Mouse (Mus musculus): ENCODE results near the gene Cyb561d2. TPM values are rescaled to one million over a fixed set of nuclear protein-coding genes. Genes with fewer than 3 reads are reported as not detected.
"Not testable (repeated sequence)": the region's sequence is repeated elsewhere in the genome, so short reads cannot be mapped to it uniquely, and the experiment has no call there.

Gene Cyb561d2
- polyA plus RNA-seq, 1 experiment from 2014 or later, result 47.3 TPM

DNA sequence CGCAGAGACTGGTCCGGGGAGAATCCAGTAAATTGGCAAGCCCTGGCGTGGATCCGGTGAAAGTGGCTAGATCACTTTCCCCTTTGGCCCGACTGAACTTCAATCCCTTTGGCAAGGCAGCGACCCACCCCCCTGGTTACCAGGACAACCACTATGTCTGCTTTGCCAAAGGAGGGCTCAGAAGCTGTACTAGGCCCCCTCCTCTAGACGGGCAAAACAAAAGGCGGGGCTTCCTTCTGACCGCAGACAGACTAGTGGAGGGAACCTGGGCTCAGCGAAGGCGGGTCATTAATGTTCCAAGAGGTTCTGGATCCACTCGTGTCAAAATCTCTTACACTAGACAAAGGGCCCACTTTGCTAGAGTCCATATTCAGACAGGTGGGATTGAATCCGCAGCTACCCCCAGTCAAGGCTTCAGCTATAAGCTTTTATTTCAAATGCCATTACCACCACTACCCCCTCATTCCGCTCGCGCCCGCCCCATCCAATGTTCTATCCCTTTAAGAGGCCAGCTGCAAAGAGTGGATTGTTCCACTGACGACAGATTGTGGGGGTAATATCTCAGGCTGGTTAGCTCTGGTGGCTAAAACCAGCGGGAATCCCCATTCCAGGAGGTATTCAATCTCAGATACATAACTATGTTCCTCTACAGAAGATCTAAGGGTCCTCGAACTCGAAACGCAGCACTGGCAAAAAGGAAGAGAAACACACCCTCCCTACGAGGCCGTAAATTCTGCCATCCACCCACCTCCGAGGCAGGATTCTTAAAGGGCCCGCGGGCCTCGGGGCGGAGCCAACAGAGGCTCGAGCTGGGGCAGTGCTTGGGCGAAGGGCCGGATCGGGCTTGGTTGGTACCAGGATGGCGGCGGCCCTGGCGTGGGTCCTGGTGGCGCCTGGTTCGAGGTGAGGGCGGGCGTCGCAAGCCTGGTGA lies 26.6 kb upstream of the Cyb561d2 start:
- no peaks in the 10 kb centered on the region for H3K27me3 ChIP-seq
- peak overlapping the region; percentile 88 for H3K9ac ChIP-seq
- H3K36me3 ChIP-seq, result peaks cover 12% of the 10 kb centered on the region
- peak overlapping the region; percentile 87 for H3K27ac ChIP-seq (replicated peaks)
- ATAC-seq (ENCODE audit: low FRiP score, low read depth), result peak; percentile 87
- H3K4me2 ChIP-seq, result peak overlapping the region; percentile 85
- H3K9me3 ChIP-seq, result no peaks in the 10 kb centered on the region
- peak overlapping the region; percentile 82 for H3K4me3 ChIP-seq
- under 1% methylated on average over 41 of the region's 41 CpGs for WGBS
- H3K4me1 ChIP-seq (replicated peaks), result peaks cover 54% of the 10 kb centered on the region

- 6% methylated on average over 18 of the region's 18 CpGs for WGBS
- Histone ChIP-seq H3K4me1 (replicated peaks) (peaks cover 56% of the 10 kb centered on the region), H3K27ac (replicated peaks) (peak within 1 kb of the TSS; percentile 87)
Measured at GRCm38 (mm10) chr9:107567702-107568319, 25.8 kb upstream of the Cyb561d2 start, which contains the start of gene Hyal2. Gene Hyal2 (plus strand): TSS chr9:107567945.

GRCm38 (mm10) chr9:107566855-107567254 lies 24.9 kb upstream of the Cyb561d2 start:
- Histone ChIP-seq H3K27ac (replicated peaks) (no peak overlapping the region; the same call in 1 of the 2 replicates), H3K9ac (no peak overlapping the region), H3K27me3 (no peaks in the 10 kb centered on the region), H3K9me3 (no peaks in the 10 kb centered on the region), H3K4me3 (no peak overlapping the region), H3K36me3 (peaks cover 5% of the 10 kb centered on the region; the same call in 1 of the 2 replicates), H3K4me2 (no peak overlapping the region), H3K4me1 (replicated peaks) (peaks cover 60% of the 10 kb centered on the region)
- ATAC-seq (ENCODE audit: low FRiP score, low read depth), result no peak
- WGBS, result 64% methylated on average over 3 of the region's 3 CpGs

More at GRCm38 (mm10) chr9:107567702-107568319, 25.8 kb upstream of the Cyb561d2 start, which contains the start of gene Hyal2:
- H3K4me2 ChIP-seq, result peak within 1 kb of the TSS; percentile 85
- no peak for ATAC-seq (ENCODE audit: low FRiP score, low read depth)
- H3K9ac ChIP-seq, result peak within 1 kb of the TSS; percentile 88
- H3K4me3 ChIP-seq, result peak within 1 kb of the TSS; percentile 82
- no peaks in the 10 kb centered on the region for H3K27me3 ChIP-seq
- H3K9me3 ChIP-seq, result no peaks in the 10 kb centered on the region
- peaks cover 6% of the 10 kb centered on the region for H3K36me3 ChIP-seq

- H3K4me1 ChIP-seq (replicated peaks), result peaks cover 53% of the 10 kb centered on the region
- peaks cover 12% of the 10 kb centered on the region; the same call in 1 of the 2 replicates for H3K36me3 ChIP-seq
- no peak overlapping the region for H3K4me2 ChIP-seq
- no peak overlapping the region for H3K9ac ChIP-seq
- WGBS, result 63% methylated on average over 15 of the region's 15 CpGs
- H3K27me3 ChIP-seq, result no peaks in the 10 kb centered on the region
- H3K9me3 ChIP-seq, result no peaks in the 10 kb centered on the region
- H3K4me3 ChIP-seq, result no peak overlapping the region
- no peak for ATAC-seq (ENCODE audit: low FRiP score, low read depth)
- 0 out of 2 replicates have a peak overlapping the region, but pooled peaks have one; percentile 16 for H3K27ac ChIP-seq (replicated peaks)
Measured at GRCm38 (mm10) chr9:107566041-107566709, 24.2 kb upstream of the Cyb561d2 start.

DNA sequence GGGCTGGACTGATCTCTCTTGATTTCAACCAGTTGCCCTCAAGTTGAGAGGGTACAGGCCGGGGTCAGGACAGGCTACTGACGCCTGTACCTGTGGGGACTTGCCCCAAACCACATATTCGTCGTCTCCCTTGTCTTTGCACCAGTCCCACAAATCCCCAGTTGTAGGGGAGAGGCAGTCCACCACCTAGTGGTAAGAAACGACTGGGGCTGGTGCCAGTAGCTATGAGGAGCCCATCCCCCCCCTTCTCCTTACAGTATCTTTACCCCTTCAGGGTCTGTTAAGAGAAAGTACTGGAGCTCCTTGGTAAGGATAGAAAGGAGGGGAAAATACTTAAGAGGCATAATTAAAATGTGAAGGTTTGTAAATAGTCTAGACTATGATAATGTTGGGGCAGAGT lies 23.6 kb upstream of the Cyb561d2 start:
- H3K4me3 ChIP-seq; H3K27ac ChIP-seq (replicated peaks); H3K4me2 ChIP-seq; ATAC-seq (ENCODE audit: low FRiP score, low read depth); H3K9me3 ChIP-seq; H3K27me3 ChIP-seq; H3K9ac ChIP-seq: not testable (repeated sequence)
- H3K4me1 ChIP-seq (replicated peaks), result peaks cover 47% of the 10 kb centered on the region
- peaks cover 18% of the 10 kb centered on the region for H3K36me3 ChIP-seq
- WGBS, result 50% methylated on average over 5 of the region's 5 CpGs

- Histone ChIP-seq H3K27ac (replicated peaks) (peak within 1 kb of the TSS; percentile 75), H3K36me3 (peaks cover 41% of the 10 kb centered on the region), H3K9ac (peak within 1 kb of the TSS; percentile 93), H3K4me3 (peak within 1 kb of the TSS; percentile 90), H3K4me2 (peak within 1 kb of the TSS; percentile 64), H3K4me1 (replicated peaks) (peaks cover 34% of the 10 kb centered on the region), H3K27me3 (no peaks in the 10 kb centered on the region), H3K9me3 (no peaks in the 10 kb centered on the region)
- 0% methylated on average over 42 of the region's 46 CpGs for WGBS
- ATAC-seq (ENCODE audit: low FRiP score, low read depth), result peak; percentile 96
Measured at GRCm38 (mm10) chr9:107563029-107563581, 21.1 kb upstream of the Cyb561d2 start, which contains the start of gene Tusc2. Gene Tusc2 (plus strand): TSS chr9:107563255.

- Histone ChIP-seq H3K9me3 (no peaks in the 10 kb centered on the region), H3K27me3 (peaks cover 18% of the 10 kb centered on the region), H3K9ac (no peak overlapping the region), H3K4me1 (replicated peaks) (peaks cover 35% of the 10 kb centered on the region), H3K27ac (replicated peaks) (no peak overlapping the region), H3K4me3 (peak overlapping the region; percentile 52), H3K4me2 (peak overlapping the region; percentile 87), H3K36me3 (peaks cover 40% of the 10 kb centered on the region)
- no peak for ATAC-seq (ENCODE audit: low FRiP score, low read depth)
- 77% methylated on average over 3 of the region's 3 CpGs for WGBS
Measured at GRCm38 (mm10) chr9:107556346-107556745, 14.4 kb upstream of the Cyb561d2 start.

GRCm38 (mm10) chr9:107555701-107556100 lies 13.7 kb upstream of the Cyb561d2 start:
- no peaks in the 10 kb centered on the region for H3K9me3 ChIP-seq
- H3K4me1 ChIP-seq (replicated peaks), result peaks cover 42% of the 10 kb centered on the region
- peak overlapping the region; percentile 64 for H3K9ac ChIP-seq
- peak overlapping the region; percentile 52 for H3K4me3 ChIP-seq
- no peak for ATAC-seq (ENCODE audit: low FRiP score, low read depth)
- H3K36me3 ChIP-seq, result peaks cover 34% of the 10 kb centered on the region
- H3K4me2 ChIP-seq, result peak overlapping the region; percentile 87
- 48% methylated on average over 2 of the region's 2 CpGs for WGBS
- H3K27ac ChIP-seq (replicated peaks), result peak overlapping the region; percentile 84; the same call in 1 of the 2 replicates
- H3K27me3 ChIP-seq, result peaks cover 24% of the 10 kb centered on the region

DNA sequence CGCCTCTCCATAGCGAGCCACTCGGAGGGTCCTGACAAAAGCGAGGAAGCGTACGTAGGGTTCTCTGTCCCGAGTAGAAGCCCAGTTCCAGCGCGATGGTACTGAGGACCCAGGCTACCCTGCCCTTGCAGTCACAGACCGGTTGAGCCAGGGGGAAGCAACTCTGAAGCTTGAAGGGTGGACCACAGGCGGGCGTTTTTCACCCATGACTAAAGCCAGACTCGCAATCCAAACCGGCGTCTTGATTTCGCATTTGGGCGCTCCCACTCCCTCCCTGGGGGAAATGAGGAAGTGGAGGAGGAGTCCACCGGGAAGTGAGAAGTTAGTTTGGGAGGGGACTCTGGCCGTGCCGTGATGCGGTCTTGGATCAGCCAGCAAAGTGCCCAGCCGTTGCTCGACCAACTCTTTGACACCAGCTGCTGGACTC lies 13.1 kb upstream of the Cyb561d2 start:
- Histone ChIP-seq H3K36me3 (peaks cover 28% of the 10 kb centered on the region), H3K4me1 (replicated peaks) (peaks cover 44% of the 10 kb centered on the region), H3K4me2 (peak overlapping the region; percentile 87), H3K4me3 (peak overlapping the region; percentile 52), H3K27me3 (peaks cover 31% of the 10 kb centered on the region), H3K9ac (peak overlapping the region; percentile 64), H3K9me3 (no peaks in the 10 kb centered on the region), H3K27ac (replicated peaks) (peak overlapping the region; percentile 84)
- 0% methylated on average over 23 of the region's 23 CpGs for WGBS
- ATAC-seq (ENCODE audit: low FRiP score, low read depth), result peak; percentile 44; the same call in 1 of the 2 replicates

- Histone ChIP-seq H3K27ac (replicated peaks) (peak overlapping the region; percentile 84), H3K36me3 (peaks cover 22% of the 10 kb centered on the region), H3K4me2 (peak overlapping the region; percentile 87), H3K4me3 (peak overlapping the region; percentile 52), H3K27me3 (peaks cover 37% of the 10 kb centered on the region), H3K4me1 (replicated peaks) (peaks cover 44% of the 10 kb centered on the region), H3K9me3 (no peaks in the 10 kb centered on the region), H3K9ac (peak overlapping the region; percentile 64)
- ATAC-seq (ENCODE audit: low FRiP score, low read depth), result peak; percentile 95
- WGBS, result under 1% methylated on average over 53 of the region's 53 CpGs
Measured at GRCm38 (mm10) chr9:107554319-107554825, 12.4 kb upstream of the Cyb561d2 start.

Measured in hindbrain, embryonic 15.5 days (tissue).